Mouse (Mus musculus) limb, embryonic 13.5 days (tissue): ENCODE data around the gene Akp3. TPM values are rescaled to one million over a fixed set of nuclear protein-coding genes. Genes with fewer than 3 reads are reported as not detected.

ENCODE experiments used
- ATAC-seq: fragments of 200-750 bp; cut with Nextera tagmentation; 2 replicates; pipeline ENCODE4 v1.8.0; 2017; ENCODE audit warnings: low read depth, moderate number of reproducible peaks, moderate TSS enrichment; ENCODE audit not compliant: low FRiP score
- H3K27ac ChIP-seq: fragments of 300-500 bp; sonication (generic); 2 replicates; pipeline ENCODE4 v1.5.1; 2015; ENCODE audit warnings: inconsistent platforms, mild to moderate bottlenecking, moderate library complexity
- H3K27me3 ChIP-seq: fragments of 300-500 bp; sonication (generic); 2 replicates; pipeline ENCODE4 v1.6.1; 2015; ENCODE audit warnings: mild to moderate bottlenecking, inconsistent platforms
- H3K36me3 ChIP-seq: fragments of 300-500 bp; sonication (generic); 2 replicates; pipeline ENCODE4 v1.6.1; 2015; ENCODE audit warnings: inconsistent platforms, mild to moderate bottlenecking, moderate library complexity
- H3K4me1 ChIP-seq: fragments of 300-500 bp; sonication (generic); 2 replicates; pipeline ENCODE4 v1.6.1; 2015; ENCODE audit warnings: inconsistent platforms
- H3K4me2 ChIP-seq: fragments of 300-500 bp; sonication (generic); replicated peaks from 2 replicates; pipeline ENCODE4 v1.6.1; 2015; ENCODE audit warnings: inconsistent platforms, mild to moderate bottlenecking, moderate library complexity
- H3K4me3 ChIP-seq: fragments of 300-500 bp; sonication (generic); 2 replicates; pipeline ENCODE4 v1.5.1; 2015; ENCODE audit warnings: moderate library complexity, mild to moderate bottlenecking, inconsistent platforms
- H3K9ac ChIP-seq: fragments of 300-500 bp; sonication (generic); 2 replicates; pipeline ENCODE4 v1.6.1; 2015; ENCODE audit warnings: mild to moderate bottlenecking, inconsistent platforms
- H3K9me3 ChIP-seq: fragments of 300-500 bp; sonication (generic); 2 replicates; pipeline ENCODE4 v1.6.1; 2016; ENCODE audit warnings: inconsistent platforms
- WGBS: fragments of 180-500 bp; shearing (Covaris S2); methylation state at CpG from one replicate; pipeline ENCODE4 v1.1.7; 2015; 5-methylcytosine and 5-hydroxymethylcytosine counted together
- polyA plus RNA-seq: library from polyadenylated mRNA; unstranded; fragments of >200 nt; fragmentation: Nextera tagmentation; extraction: Ambion mirVana; gene quantifications from 2 replicates; pipeline ENCODE4 v1.2.1, GENCODE M21; 2015

The Akp3 gene
- polyA plus RNA-seq, 1 experiment from 2014 or later: not detected

DNA sequence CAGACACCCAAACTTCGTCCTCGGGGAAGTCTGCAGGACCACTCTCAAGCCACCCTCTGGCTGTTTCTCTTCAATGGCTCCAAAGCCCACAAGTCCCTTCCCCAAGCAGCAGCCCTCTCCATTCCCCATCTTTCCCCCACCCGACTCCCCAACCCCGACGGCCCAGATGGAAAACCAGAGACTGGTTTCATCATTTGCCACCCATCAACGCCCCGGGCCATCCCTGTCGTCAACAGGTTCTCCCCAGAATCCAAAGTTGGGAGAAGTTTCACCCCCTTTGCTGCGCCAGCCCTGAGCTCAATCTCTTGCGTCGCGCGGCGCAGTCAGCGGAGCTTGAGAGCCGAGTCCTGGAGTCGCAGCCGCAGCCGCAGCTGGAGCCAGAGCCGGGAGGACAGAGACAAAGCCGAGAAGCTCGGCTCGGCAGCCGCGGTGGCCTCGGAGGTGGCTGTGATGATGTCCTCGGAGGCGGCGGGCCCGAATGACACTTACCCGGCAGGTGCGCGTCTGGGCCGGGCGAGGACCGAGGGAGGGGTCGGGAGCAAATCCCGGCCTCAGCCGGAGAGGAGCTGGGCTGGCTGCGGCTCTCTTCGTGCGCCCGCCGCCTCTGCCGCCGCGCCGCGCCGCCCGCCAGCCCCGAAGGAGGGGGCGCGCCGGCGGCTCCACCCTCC, 30.9 kb downstream of the Akp3 start:
- peak overlapping the region; percentile 51 for H3K9ac ChIP-seq
- H3K4me1 ChIP-seq: peaks cover 30% of the 10 kb centered on the region
- no peaks in the 10 kb centered on the region for H3K36me3 ChIP-seq
- ATAC-seq: 0 out of 2 replicates have a peak, but pooled peaks have one; percentile 22
- H3K9me3 ChIP-seq: no peaks in the 10 kb centered on the region
- WGBS: under 1% methylated on average over 39 of the region's 56 CpGs
- peaks cover 100% of the 10 kb centered on the region for H3K27me3 ChIP-seq
- peak overlapping the region; percentile 77 for H3K4me2 ChIP-seq
- no peak overlapping the region for H3K27ac ChIP-seq
- peak overlapping the region; percentile 49 for H3K4me3 ChIP-seq

DNA sequence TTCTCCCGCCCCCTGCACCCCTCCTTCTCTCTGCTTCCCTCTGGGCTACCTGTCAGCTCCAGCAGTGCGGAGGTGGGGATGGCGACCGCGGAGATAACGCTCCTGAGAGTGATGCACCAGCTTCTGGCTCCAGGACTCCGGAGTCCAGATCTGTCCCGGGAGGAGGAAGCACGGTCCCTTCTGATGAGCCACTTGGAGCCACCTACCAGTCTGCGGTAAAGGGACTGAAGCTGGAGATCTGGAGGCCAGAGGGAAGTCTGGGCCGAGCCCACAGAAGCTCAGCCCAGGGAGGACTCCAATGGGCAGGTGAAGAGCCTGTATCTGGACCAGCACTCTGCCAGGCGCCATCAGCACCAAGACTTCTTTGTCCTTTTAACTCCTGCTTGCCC, 31.4 kb downstream of the Akp3 start, which contains the start of gene Ecel1:
Gene Ecel1 (minus strand): TSS at position 323 of the 389 bp plus-strand sequence.
- Histone ChIP-seq H3K36me3 (no peaks in the 10 kb centered on the region), H3K4me2 (peak within 1 kb of the TSS; percentile 77), H3K4me1 (peaks cover 30% of the 10 kb centered on the region), H3K9ac (peak within 1 kb of the TSS; percentile 51), H3K4me3 (peak within 1 kb of the TSS; percentile 49), H3K9me3 (no peaks in the 10 kb centered on the region), H3K27ac (no peak within 1 kb of the TSS), H3K27me3 (peaks cover 100% of the 10 kb centered on the region)
- 2% methylated on average over 11 of the region's 12 CpGs for WGBS
- ATAC-seq: no peak

DNA sequence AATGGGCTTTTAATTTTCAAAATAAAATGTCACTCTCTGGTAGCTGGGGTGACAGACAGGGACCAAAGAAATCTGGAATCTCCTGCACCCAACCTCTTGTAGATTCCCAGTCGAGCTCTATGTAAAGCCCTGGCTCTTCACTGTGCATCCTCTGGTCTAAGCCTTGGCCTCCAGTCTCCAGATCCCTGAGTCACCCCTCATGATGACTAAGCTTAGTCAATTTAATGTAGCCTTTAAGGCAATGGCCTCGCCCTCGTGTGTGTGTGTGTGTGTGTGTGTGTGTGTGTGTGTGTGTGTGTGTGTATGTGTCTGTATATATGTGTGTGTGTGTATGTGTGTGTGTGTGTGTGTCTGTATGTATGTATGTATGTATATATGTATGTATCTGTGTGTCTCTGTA, 34.6 kb downstream of the Akp3 start:
- Histone ChIP-seq H3K36me3 (no peaks in the 10 kb centered on the region), H3K27me3 (peaks cover 97% of the 10 kb centered on the region), H3K4me1 (peaks cover 19% of the 10 kb centered on the region; the same call in 1 of the 2 replicates), H3K9ac (no peak overlapping the region), H3K4me3 (no peak overlapping the region), H3K9me3 (no peaks in the 10 kb centered on the region), H3K4me2 (no peak overlapping the region), H3K27ac (no peak overlapping the region)
- WGBS: 70% methylated on average over 3 of the region's 3 CpGs
- ATAC-seq: no peak

DNA sequence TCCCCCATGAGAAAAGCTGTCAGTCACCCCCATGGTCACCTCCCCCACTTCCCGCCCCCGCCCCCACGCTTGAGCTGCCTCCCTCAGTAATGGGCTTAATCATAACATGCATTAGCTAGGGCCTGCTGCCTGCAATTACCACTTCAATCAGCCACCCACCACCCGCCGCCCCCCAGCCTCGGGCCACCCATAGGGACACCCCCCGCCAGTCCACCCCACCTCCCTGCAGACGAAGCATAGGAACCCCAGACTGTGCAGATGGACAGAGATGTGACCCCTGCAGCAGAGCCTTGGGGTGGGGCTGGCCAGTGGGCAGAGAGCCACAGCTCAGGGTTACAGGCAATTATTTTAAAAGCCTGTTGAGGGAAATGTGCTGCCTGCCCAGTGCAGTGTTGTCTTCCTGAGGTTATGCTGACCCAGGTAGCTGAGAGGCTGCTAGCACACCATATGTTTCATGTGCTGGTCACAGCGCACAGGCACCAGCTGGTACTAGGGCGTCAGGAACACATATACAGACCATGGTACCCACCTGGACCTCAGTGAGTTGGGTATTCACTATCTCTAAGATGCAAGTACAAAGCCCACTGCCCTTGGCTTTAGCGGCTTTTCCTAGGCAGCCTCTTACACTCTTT, 39.5 kb downstream of the Akp3 start:
- peaks cover 93% of the 10 kb centered on the region for H3K27me3 ChIP-seq

DNA sequence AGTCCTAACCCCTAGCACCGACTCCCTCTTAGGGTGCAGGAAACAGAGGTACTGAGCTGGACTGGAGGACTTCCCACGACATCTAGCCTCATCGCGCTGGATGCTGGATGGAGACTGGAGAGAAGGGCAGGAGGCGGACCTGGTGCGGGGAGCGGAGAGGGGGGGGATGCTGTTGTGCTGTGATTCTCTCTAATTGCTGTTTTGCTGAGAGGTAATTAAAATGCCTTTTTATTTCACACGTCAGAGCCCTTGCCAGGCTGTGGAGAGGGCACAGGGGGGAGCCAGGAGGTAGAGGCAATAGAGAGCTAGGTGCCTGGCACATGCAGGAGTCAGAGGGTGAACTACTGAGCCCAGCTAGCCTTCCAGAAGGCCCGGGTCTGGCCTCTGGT, 40.0 kb downstream of the Akp3 start:
- Histone ChIP-seq H3K4me1 (peaks cover 8% of the 10 kb centered on the region; the same call in 1 of the 2 replicates), H3K4me2 (no peak overlapping the region), H3K9me3 (no peaks in the 10 kb centered on the region), H3K27ac (no peak overlapping the region), H3K27me3 (peaks cover 93% of the 10 kb centered on the region), H3K9ac (no peak overlapping the region), H3K36me3 (no peaks in the 10 kb centered on the region), H3K4me3 (no peak overlapping the region)
- no peak for ATAC-seq
- 40% methylated on average over 9 of the region's 9 CpGs for WGBS

More for the DNA sequence above, 39.5 kb downstream of the Akp3 start:
- ATAC-seq: no peak; the same call in 1 of the 2 replicates
- H3K4me2 ChIP-seq: no peak overlapping the region
- H3K4me1 ChIP-seq: 0 out of 2 replicates have a peak, but pooled peaks cover 4% of the 10 kb centered on the region
- H3K36me3 ChIP-seq: no peaks in the 10 kb centered on the region
- no peak overlapping the region for H3K9ac ChIP-seq
- H3K27ac ChIP-seq: no peak overlapping the region
- no peak overlapping the region for H3K4me3 ChIP-seq
- H3K9me3 ChIP-seq: no peaks in the 10 kb centered on the region
- 21% methylated on average over 10 of the region's 11 CpGs for WGBS

DNA sequence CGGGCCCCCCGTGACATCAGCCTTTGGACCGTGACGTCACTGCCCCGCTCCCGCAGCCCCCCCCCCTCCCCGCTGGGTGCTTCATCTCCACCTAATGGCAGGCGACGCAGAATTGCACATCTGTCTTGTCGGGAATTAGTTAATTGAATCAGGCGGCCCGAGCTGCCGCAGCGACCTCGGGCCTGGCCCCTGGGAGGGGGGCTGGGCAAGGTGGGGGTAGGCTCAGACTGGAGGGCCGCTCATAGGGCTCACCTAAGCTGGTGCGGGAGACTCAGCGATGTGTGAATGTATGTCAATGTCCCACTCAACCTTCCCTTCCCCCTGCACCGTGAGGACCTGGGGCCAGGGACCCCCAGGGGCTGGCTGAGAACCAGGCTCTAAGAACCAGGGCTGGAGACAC, 45.7 kb downstream of the Akp3 start:
- WGBS: 7% methylated on average over 19 of the region's 19 CpGs
- Histone ChIP-seq H3K4me3 (no peak overlapping the region), H3K36me3 (no peaks in the 10 kb centered on the region), H3K27ac (no peak overlapping the region), H3K4me2 (peak overlapping the region; percentile 25), H3K9me3 (no peaks in the 10 kb centered on the region), H3K4me1 (peaks cover 24% of the 10 kb centered on the region), H3K27me3 (peaks cover 88% of the 10 kb centered on the region), H3K9ac (0 out of 2 replicates have a peak overlapping the region, but pooled peaks have one; percentile 43)
- no peak for ATAC-seq

DNA sequence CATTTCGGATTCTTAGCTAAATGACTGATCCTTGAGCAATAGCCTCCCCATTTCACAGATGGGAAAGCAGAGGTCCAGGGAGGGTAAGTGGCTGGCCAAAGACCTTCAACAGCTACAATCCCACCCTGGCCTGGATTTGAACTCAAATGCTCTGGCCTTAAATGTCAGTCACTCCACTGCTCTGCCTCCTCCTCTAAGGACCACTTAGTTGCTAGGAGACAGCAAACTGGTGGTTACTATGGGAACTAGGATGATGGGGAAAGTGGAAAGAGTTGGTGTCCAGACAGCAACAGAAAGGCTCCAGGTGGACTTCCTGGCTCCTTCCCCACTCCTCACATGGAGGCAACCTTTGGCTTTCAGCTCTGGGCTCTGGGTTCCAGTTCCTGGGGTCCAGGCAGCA, 46.5 kb downstream of the Akp3 start:
- Histone ChIP-seq H3K36me3 (no peaks in the 10 kb centered on the region), H3K27ac (no peak overlapping the region), H3K9ac (no peak overlapping the region), H3K9me3 (no peaks in the 10 kb centered on the region), H3K27me3 (peaks cover 80% of the 10 kb centered on the region), H3K4me1 (peaks cover 32% of the 10 kb centered on the region), H3K4me3 (no peak overlapping the region), H3K4me2 (no peak overlapping the region)
- no peak for ATAC-seq
- WGBS: 71% methylated on average over 1 of the region's 1 CpGs

DNA sequence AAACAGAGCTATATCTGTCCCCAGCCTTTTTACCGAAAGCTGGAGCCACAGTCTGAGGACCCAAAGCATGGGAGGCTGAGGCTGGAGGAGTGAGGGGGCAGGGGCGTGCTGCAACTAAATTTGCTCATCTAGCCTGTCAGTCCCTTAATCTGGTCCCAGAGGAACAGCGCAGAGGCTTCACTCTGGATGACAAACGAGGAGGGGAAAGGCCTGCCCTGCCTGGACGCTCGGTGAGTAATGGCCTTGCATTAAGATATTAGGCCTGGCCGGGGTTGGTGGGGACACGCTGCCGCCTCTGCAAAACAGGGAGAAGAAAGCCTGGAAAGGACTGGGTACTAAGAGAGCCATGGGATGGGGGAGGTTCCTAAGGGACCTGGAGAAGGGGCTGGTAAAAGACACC, 47.5 kb downstream of the Akp3 start:
- peaks cover 80% of the 10 kb centered on the region for H3K27me3 ChIP-seq
- H3K4me3 ChIP-seq: no peak overlapping the region
- 28% methylated on average over 9 of the region's 9 CpGs for WGBS

DNA sequence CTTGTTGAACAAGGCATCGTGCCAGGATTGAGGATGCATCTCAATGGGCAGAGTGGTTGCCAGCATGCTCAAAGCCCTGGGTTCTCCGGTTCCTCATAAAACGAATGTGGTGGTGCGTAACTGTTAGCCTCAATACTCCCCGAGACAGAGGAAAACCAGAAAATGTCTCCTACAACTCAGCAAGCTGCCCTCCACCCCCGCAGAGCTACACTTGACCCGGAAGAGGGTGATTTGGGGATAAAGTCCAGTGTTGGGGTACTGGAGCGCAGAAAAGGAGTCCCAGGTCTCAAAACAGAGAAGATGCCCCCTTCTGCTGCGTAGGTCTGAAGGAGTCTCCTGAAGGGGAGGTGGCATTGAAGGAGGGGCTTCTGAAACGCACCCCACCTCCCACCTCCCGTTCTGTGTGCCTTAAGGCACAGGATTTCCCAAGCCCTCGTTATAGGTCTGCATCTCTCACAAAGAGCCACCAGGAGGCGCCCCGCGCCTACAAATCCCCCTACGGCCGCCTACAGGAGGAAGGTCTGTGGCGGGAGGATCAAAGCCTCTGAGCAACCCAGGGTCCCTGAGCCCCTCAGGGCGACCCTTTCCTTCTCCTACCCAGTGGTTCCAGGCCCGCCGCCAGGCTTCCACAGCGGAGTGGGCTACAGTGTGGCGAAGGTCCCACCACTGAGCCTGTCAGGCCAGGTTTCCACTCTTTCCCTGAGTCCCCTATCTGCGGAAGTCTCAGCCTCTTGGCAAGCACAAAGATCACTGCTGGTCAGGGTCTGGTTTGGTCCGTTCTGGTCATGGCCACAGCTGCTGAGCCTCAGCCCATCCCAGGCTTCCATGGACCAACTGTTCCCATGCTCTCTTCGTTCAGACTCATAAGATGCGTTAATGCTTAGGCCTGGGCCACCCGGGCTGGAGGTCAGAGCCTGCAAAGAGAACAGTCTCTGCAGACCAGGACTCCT, 49.5 kb downstream of the Akp3 start:
- H3K4me2 ChIP-seq: peak overlapping the region; percentile 39
- no peak overlapping the region for H3K9ac ChIP-seq
- H3K4me3 ChIP-seq: no peak overlapping the region
- H3K36me3 ChIP-seq: no peaks in the 10 kb centered on the region
- 24% methylated on average over 28 of the region's 28 CpGs for WGBS
- no peak overlapping the region for H3K27ac ChIP-seq
- H3K27me3 ChIP-seq: peaks cover 70% of the 10 kb centered on the region
- ATAC-seq: peak; percentile 21; the same call in 1 of the 2 replicates
- no peaks in the 10 kb centered on the region for H3K9me3 ChIP-seq
- peaks cover 37% of the 10 kb centered on the region for H3K4me1 ChIP-seq

More for the DNA sequence above, 47.5 kb downstream of the Akp3 start:
- Histone ChIP-seq H3K4me2 (no peak overlapping the region), H3K27ac (no peak overlapping the region), H3K9me3 (no peaks in the 10 kb centered on the region), H3K9ac (no peak overlapping the region), H3K36me3 (no peaks in the 10 kb centered on the region), H3K4me1 (peaks cover 37% of the 10 kb centered on the region)
- ATAC-seq: no peak

DNA sequence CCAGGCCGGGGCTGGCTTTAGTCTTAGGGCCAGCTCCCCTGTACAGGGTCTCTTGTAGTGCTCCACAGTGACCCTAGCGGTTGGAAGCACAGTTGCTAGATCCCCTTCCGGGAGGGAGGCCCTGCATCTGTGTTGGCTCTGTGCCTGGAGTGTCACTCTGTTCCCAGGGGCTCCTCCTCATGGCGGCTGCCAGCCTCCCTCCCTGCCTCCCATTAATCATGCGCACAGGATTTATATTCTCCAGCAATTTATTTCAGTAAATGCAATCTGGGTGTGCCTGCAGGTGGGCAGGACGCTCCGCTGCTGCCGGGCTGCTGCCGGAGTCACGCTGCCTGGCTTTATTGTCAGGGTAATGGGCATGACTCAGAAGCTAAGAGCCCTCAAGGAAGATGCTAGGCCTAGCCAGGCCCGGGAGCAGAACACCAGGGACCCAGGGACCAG, 51.1 kb downstream of the Akp3 start:
- 5% methylated on average over 11 of the region's 11 CpGs for WGBS
- Histone ChIP-seq H3K4me2 (peak overlapping the region; percentile 30), H3K4me3 (no peak overlapping the region), H3K27me3 (peaks cover 63% of the 10 kb centered on the region), H3K27ac (no peak overlapping the region), H3K9me3 (no peaks in the 10 kb centered on the region), H3K9ac (no peak overlapping the region; the same call in 1 of the 2 replicates), H3K4me1 (peaks cover 24% of the 10 kb centered on the region), H3K36me3 (no peaks in the 10 kb centered on the region)
- ATAC-seq: peak; percentile 85
